Mouse (Mus musculus) MEL (cell line): Measurements from ENCODE around the gene Tnnt2. TPM values are rescaled to one million over a fixed set of nuclear protein-coding genes. Genes with fewer than 3 reads are reported as not detected.

ENCODE experiments used
- DNase-seq: peaks from one replicate; pipeline ENCODE4 v3.0.0; 2011; ENCODE audit warnings: low read depth, low spot score
- H3K27ac ChIP-seq: 2 replicates; pipeline ENCODE4 v1.5.1; 2012; ENCODE audit warnings: low read depth, mild to moderate bottlenecking, control low read depth, low read length, moderate library complexity; ENCODE audit not compliant: control insufficient read depth
- H3K27me3 ChIP-seq, 2 experiments: fragments of 150-350 bp in 1 of 2; sonication (generic) in 1 of 2; 2 replicates each; pipeline ENCODE4 v1.6.1; 2012; ENCODE audit warnings: low read length in 2 of 2, mild to moderate bottlenecking in 2 of 2, improper control_type of control experiment in 1 of 2, moderate library complexity in 1 of 2; ENCODE audit not compliant: insufficient read depth in 2 of 2, control insufficient read depth in 1 of 2
- H3K36me3 ChIP-seq, 2 experiments: 2 replicates each; pipeline ENCODE4 v1.6.1; 2012 to 2014; ENCODE audit warnings: low read length in 2 of 2, improper control_type of control experiment in 1 of 2, inconsistent platforms in 1 of 2, mild to moderate bottlenecking in 1 of 2; ENCODE audit not compliant: insufficient read depth in 2 of 2, control insufficient read depth in 1 of 2
- H3K4me1 ChIP-seq, 2 experiments: fragments of 150-350 bp in 1 of 2; sonication (generic) in 1 of 2; 2 replicates each; pipeline ENCODE4 v1.6.1; 2012; ENCODE audit warnings: low read length in 2 of 2, improper control_type of control experiment in 1 of 2, mild to moderate bottlenecking in 1 of 2; ENCODE audit not compliant: insufficient read depth in 2 of 2, control insufficient read depth in 1 of 2
- H3K4me3 ChIP-seq, 2 experiments: fragments of 150-350 bp in 1 of 2; sonication (generic) in 1 of 2; 2 replicates each; pipeline ENCODE4 v1.5.1; 2012; ENCODE audit warnings: low read depth in 2 of 2, low read length in 2 of 2, mild to moderate bottlenecking in 2 of 2, moderate library complexity in 2 of 2, control low read depth in 1 of 2, improper control_type of control experiment in 1 of 2; ENCODE audit not compliant: control insufficient read depth in 1 of 2, insufficient read depth in 1 of 2
- H3K79me2 ChIP-seq: 2 replicates; pipeline ENCODE4 v1.6.1; 2012; ENCODE audit warnings: mild to moderate bottlenecking, low read length, moderate library complexity; ENCODE audit not compliant: control insufficient read depth, poor library complexity, insufficient read depth
- H3K9ac ChIP-seq: 2 replicates; pipeline ENCODE4 v1.6.1; 2012; ENCODE audit warnings: low read depth, mild to moderate bottlenecking, control low read depth, low read length, moderate library complexity; ENCODE audit not compliant: control insufficient read depth, poor library complexity, severe bottlenecking
- H3K9me3 ChIP-seq: fragments of 150-350 bp; sonication (generic); replicated peaks from 2 replicates; pipeline ENCODE4 v1.6.1; 2012; ENCODE audit warnings: mild to moderate bottlenecking, low read length, improper control_type of control experiment, moderate library complexity; ENCODE audit not compliant: insufficient read depth
- CHD2 ChIP-seq: IDR thresholded peaks from 2 replicates; pipeline ENCODE4 v1.6.1; 2011; ENCODE audit warnings: low read length, improper control_type of control experiment
- ELF1 ChIP-seq: IDR thresholded peaks from 2 replicates; pipeline ENCODE4 v1.6.1; 2014; ENCODE audit warnings: low read depth, mild to moderate bottlenecking, inconsistent platforms, low read length, improper control_type of control experiment, moderate library complexity
- ETS1 ChIP-seq: IDR thresholded peaks from 2 replicates; pipeline ENCODE4 v1.6.1; 2012; ENCODE audit warnings: low read depth, mild to moderate bottlenecking, inconsistent platforms, low read length, improper control_type of control experiment, moderate library complexity
- GABPA ChIP-seq: IDR thresholded peaks from 2 replicates; pipeline ENCODE4 v1.6.1; 2012; ENCODE audit warnings: low read depth, mild to moderate bottlenecking, inconsistent platforms, low read length, improper control_type of control experiment, moderate library complexity
- GATA1 ChIP-seq: IDR thresholded peaks from 2 replicates; pipeline ENCODE4 v1.6.1; 2011; ENCODE audit warnings: low read depth, low read length, improper control_type of control experiment
- HCFC1 ChIP-seq: IDR thresholded peaks from 2 replicates; pipeline ENCODE4 v1.6.1; 2012; ENCODE audit warnings: low read depth, mild to moderate bottlenecking, inconsistent platforms, low read length, improper control_type of control experiment, moderate library complexity
- JUND ChIP-seq: IDR thresholded peaks from 2 replicates; pipeline ENCODE4 v1.6.1; 2011; ENCODE audit warnings: low read depth, mild to moderate bottlenecking, improper control_type of control experiment, low read length
- KAT2A ChIP-seq: conservative IDR thresholded peaks from 2 replicates; pipeline ENCODE4 v1.6.1; 2012; ENCODE audit warnings: low read depth, low read length, improper control_type of control experiment, inconsistent platforms
- MAX ChIP-seq: IDR thresholded peaks from 2 replicates; pipeline ENCODE4 v1.6.1; 2011; ENCODE audit warnings: low read length, improper control_type of control experiment
- MEF2A ChIP-seq: IDR thresholded peaks from 2 replicates; pipeline ENCODE4 v1.6.1; 2014; ENCODE audit warnings: low read depth, mild to moderate bottlenecking, inconsistent platforms, low read length, improper control_type of control experiment; ENCODE audit not compliant: poor library complexity, insufficient replicate concordance, severe bottlenecking; ENCODE audit errors: extremely low read depth
- POLR2A ChIP-seq, 2 experiments: IDR thresholded peaks; 2 replicates each; pipeline ENCODE4 v1.6.1; 2011 to 2012; ENCODE audit warnings: low read length in 2 of 2, mild to moderate bottlenecking in 2 of 2, control low read depth in 1 of 2, improper control_type of control experiment in 1 of 2, low read depth in 1 of 2, moderate library complexity in 1 of 2; ENCODE audit not compliant: control insufficient read depth in 1 of 2, insufficient read depth in 1 of 2, poor library complexity in 1 of 2
- POLR2AphosphoS2 ChIP-seq: IDR thresholded peaks from 2 replicates; pipeline ENCODE4 v1.6.1; 2011; ENCODE audit warnings: low read length, improper control_type of control experiment
- RCOR1 ChIP-seq: IDR thresholded peaks from 2 replicates; pipeline ENCODE4 v1.6.1; 2012; ENCODE audit warnings: low read depth, mild to moderate bottlenecking, inconsistent platforms, low read length, improper control_type of control experiment
- SIN3A ChIP-seq: IDR thresholded peaks from 2 replicates; pipeline ENCODE4 v1.6.1; 2012; ENCODE audit warnings: low read length, improper control_type of control experiment, inconsistent platforms
- SMC3 ChIP-seq: IDR thresholded peaks from 2 replicates; pipeline ENCODE4 v1.6.1; 2011; ENCODE audit warnings: low read depth, low read length, improper control_type of control experiment
- TBP ChIP-seq: IDR thresholded peaks from 2 replicates; pipeline ENCODE4 v1.8.0; 2011; ENCODE audit warnings: low read depth, low read length, improper control_type of control experiment
- TCF12 ChIP-seq: IDR thresholded peaks from 2 replicates; pipeline ENCODE4 v1.6.1; 2014; ENCODE audit warnings: low read depth, mild to moderate bottlenecking, inconsistent platforms, low read length, improper control_type of control experiment, moderate library complexity
- ZC3H11A ChIP-seq: IDR thresholded peaks from 2 replicates; pipeline ENCODE4 v1.6.1; 2012; ENCODE audit warnings: low read depth, mild to moderate bottlenecking, inconsistent platforms, low read length, improper control_type of control experiment
- ZKSCAN1 ChIP-seq: IDR thresholded peaks from 2 replicates; pipeline ENCODE4 v1.6.1; 2012; ENCODE audit warnings: low read depth, mild to moderate bottlenecking, inconsistent platforms, low read length, improper control_type of control experiment, moderate library complexity
- ZMIZ1 ChIP-seq: IDR thresholded peaks from 2 replicates; pipeline ENCODE4 v1.6.1; 2012; ENCODE audit warnings: low read depth, mild to moderate bottlenecking, inconsistent platforms, low read length, improper control_type of control experiment, moderate library complexity
- polyA plus RNA-seq, 2 experiments: library from polyadenylated mRNA; stranded (reverse) in 1 of 2; unstranded in 1 of 2; fragments of >175 nt in 1 of 2; fragments of >200 nt in 1 of 2; gene quantifications; 2 replicates each; pipeline versions ENCODE4 v1.2.1 to v1.2.4; 2012; ENCODE audit warnings: low replicate concordance in 2 of 2, low read depth in 1 of 2; ENCODE audit not compliant: insufficient read length in 2 of 2, insufficient read depth in 1 of 2, missing spikeins in 1 of 2
- total RNA-seq: library from RNA; depleted of rRNA; stranded (reverse); fragments of 300-350 nt; gene quantifications from 2 replicates; pipeline ENCODE4 v1.2.3, GENCODE M21; 2012

Gene Tnnt2
- total and polyA plus RNA-seq, 3 experiments = not detected

- Histone ChIP-seq H3K36me3 (no peaks in the 10 kb centered on the region), H3K27ac (no peak overlapping the region), H3K79me2 (no peaks in the 10 kb centered on the region)
- no peak for TF ChIP-seq ZKSCAN1
- no peak for TF ChIP-seq POLR2A (IDR thresholded peaks at IDR 0.05; ENCODE audit: control insufficient read depth in 1 of 2, insufficient read depth in 1 of 2, low read depth in 1 of 2, low read length in 2 of 2, poor library complexity in 1 of 2)
- no peak for TF ChIP-seq JUND
- TF ChIP-seq SIN3A = no peak
- TF ChIP-seq CHD2 = no peak
- TF ChIP-seq ZC3H11A = no peak
- TF ChIP-seq MEF2A = no peak
- no peak for TF ChIP-seq ETS1
- TF ChIP-seq ZMIZ1 = no peak
- TF ChIP-seq KAT2A = no peak
- TF ChIP-seq GATA1 = no peak
- TF ChIP-seq SMC3 = no peak
- TF ChIP-seq POLR2AphosphoS2 = no peak
- no peak for TF ChIP-seq TBP
- no peak for TF ChIP-seq RCOR1
- TF ChIP-seq MAX = no peak
- TF ChIP-seq TCF12 = no peak
- TF ChIP-seq, all 39 proteins: peak for 0
- peaks cover 0 to 4% of the 10 kb centered on the region in 2 experiments; a peak in 3 of 4 replicates for H3K27me3 ChIP-seq
- no peak for DNase-seq
- no peaks in the 10 kb centered on the region for H3K4me1 ChIP-seq
- H3K4me3 ChIP-seq = no peak overlapping the region
- no peaks in the 10 kb centered on the region for H3K9me3 ChIP-seq
- H3K9ac ChIP-seq = no peak overlapping the region
Measured at GRCm38 (mm10) chr1:135838626-135839025, 2.5 kb downstream of the Tnnt2 start.

GRCm38 (mm10) chr1:135839065-135839464, 2.9 kb downstream of the Tnnt2 start:
- Histone ChIP-seq H3K36me3 (no peaks in the 10 kb centered on the region), H3K9ac (no peak overlapping the region), H3K27ac (no peak overlapping the region), H3K27me3 (peaks cover 0 to 4% of the 10 kb centered on the region in 2 experiments; a peak in 3 of 4 replicates), H3K79me2 (no peaks in the 10 kb centered on the region), H3K9me3 (no peaks in the 10 kb centered on the region), H3K4me1 (no peaks in the 10 kb centered on the region), H3K4me3 (no peak overlapping the region)
- no peak for DNase-seq
- TF ChIP-seq GABPA = no peak
- TF ChIP-seq HCFC1 = no peak
- TF ChIP-seq JUND = no peak
- no peak for TF ChIP-seq ELF1
